Mouse (Mus musculus) liver, embryonic 16.5 days (tissue): Measurements from ENCODE around the gene Dcun1d3. TPM values are rescaled to one million over a fixed set of nuclear protein-coding genes. Genes with fewer than 3 reads are reported as not detected.

ENCODE experiments used
- ATAC-seq: fragments of 200-750 bp; cut with Nextera tagmentation; 2 replicates; pipeline ENCODE4 v1.8.0; 2017; ENCODE audit warnings: low read depth, mild to moderate bottlenecking, moderate number of reproducible peaks, moderate library complexity
- H3K27ac ChIP-seq: fragments of 300-500 bp; sonication (generic); 2 replicates; pipeline ENCODE4 v1.5.1; 2014; ENCODE audit warnings: mild to moderate bottlenecking, low read length
- H3K27me3 ChIP-seq: fragments of 300-500 bp; sonication (generic); 2 replicates; pipeline ENCODE4 v1.6.1; 2014; ENCODE audit warnings: low read depth, low read length, mixed read lengths; ENCODE audit not compliant: control insufficient read depth, insufficient read depth
- H3K36me3 ChIP-seq: fragments of 300-500 bp; sonication (generic); 2 replicates; pipeline ENCODE4 v1.6.1; 2014; ENCODE audit warnings: mild to moderate bottlenecking; ENCODE audit not compliant: control insufficient read depth, insufficient read depth
- H3K4me1 ChIP-seq: fragments of 300-500 bp; sonication (generic); 2 replicates; pipeline ENCODE4 v1.6.1; 2014; ENCODE audit warnings: low read depth, low read length, mixed read lengths; ENCODE audit not compliant: control insufficient read depth
- H3K4me2 ChIP-seq: fragments of 300-500 bp; sonication (generic); 2 replicates; pipeline ENCODE4 v1.6.1; 2014; ENCODE audit warnings: low read depth, low read length, mixed read lengths
- H3K4me3 ChIP-seq: fragments of 300-500 bp; sonication (generic); 2 replicates; pipeline ENCODE4 v1.5.1; 2014; ENCODE audit warnings: low read depth, mild to moderate bottlenecking, low read length
- H3K9ac ChIP-seq: fragments of 300-500 bp; sonication (generic); 2 replicates; pipeline ENCODE4 v1.6.1; 2014; ENCODE audit warnings: low read depth, low read length
- H3K9me3 ChIP-seq: fragments of 300-500 bp; sonication (generic); replicated peaks from 2 replicates; pipeline ENCODE4 v1.6.1; 2016; ENCODE audit warnings: low read length; ENCODE audit not compliant: control insufficient read depth
- WGBS: fragments of 180-500 bp; shearing (Covaris S2); extraction: QIAGEN DNeasy Blood & Tissue Kit; methylation state at CpG from one replicate; pipeline ENCODE4 v1.1.7; 2014; ENCODE audit not compliant: insufficient replicate concordance; 5-methylcytosine and 5-hydroxymethylcytosine counted together
- polyA plus RNA-seq: library from polyadenylated mRNA; unstranded; fragments of >200 nt; fragmentation: Nextera tagmentation; extraction: Ambion mirVana; gene quantifications from 2 replicates; pipeline ENCODE4 v1.2.1, GENCODE M21; 2015

Gene Dcun1d3
- polyA plus RNA-seq, 1 experiment from 2014 or later = 1.9 TPM

DNA sequence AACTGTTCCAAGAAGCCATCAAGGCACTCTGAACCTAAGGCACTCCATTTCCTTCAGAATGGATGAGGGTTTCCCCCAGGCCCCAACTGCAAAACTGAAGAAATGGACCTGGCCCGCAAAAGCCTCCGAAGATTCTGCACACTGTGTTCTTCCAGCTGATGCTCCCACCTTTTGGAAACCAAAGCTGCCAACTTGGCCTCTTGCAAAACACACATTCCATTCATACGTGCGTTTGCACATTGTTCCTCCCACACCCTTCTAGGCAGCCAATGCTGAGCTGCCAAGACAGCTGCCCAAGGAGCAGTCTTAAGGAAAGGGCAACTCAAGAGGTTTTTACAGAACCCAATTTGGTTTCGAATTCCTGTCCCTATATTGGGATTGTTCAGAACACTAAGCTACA, 45.4 kb downstream of the Dcun1d3 start:
- Histone ChIP-seq H3K36me3 (0 out of 2 replicates have a peak, but pooled peaks cover 2% of the 10 kb centered on the region), H3K4me2 (no peak overlapping the region), H3K27me3 (no peaks in the 10 kb centered on the region), H3K4me3 (no peak overlapping the region), H3K9ac (no peak overlapping the region), H3K9me3 (no peaks in the 10 kb centered on the region), H3K27ac (no peak overlapping the region), H3K4me1 (no peaks in the 10 kb centered on the region; the same call in 1 of the 2 replicates)
- ATAC-seq = no peak
- 78% methylated on average over 5 of the region's 5 CpGs for WGBS

DNA sequence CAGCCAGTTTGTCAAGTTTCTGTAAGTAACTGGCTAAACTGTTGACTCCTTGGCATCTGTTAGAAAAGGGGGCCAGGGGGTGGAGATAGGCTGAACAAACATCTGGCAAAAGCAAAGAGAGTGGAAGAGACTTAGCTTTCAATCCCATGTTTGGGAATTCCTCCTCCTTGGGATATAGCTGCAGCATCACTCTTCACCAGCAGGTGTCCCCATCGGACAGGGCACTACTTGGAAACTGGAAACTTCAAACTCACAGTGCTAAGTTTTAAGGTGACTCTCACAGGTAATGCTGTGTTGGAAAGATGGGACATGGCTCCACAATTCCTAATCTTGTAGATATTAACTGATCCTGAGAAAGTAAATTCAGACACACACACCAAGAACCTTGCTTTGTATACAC, 47.0 kb downstream of the Dcun1d3 start:
- Histone ChIP-seq H3K9ac (no peak overlapping the region), H3K4me2 (no peak overlapping the region), H3K36me3 (peaks cover 5% of the 10 kb centered on the region; the same call in 1 of the 2 replicates), H3K9me3 (no peaks in the 10 kb centered on the region), H3K4me3 (no peak overlapping the region), H3K4me1 (no peaks in the 10 kb centered on the region; the same call in 1 of the 2 replicates), H3K27ac (no peak overlapping the region), H3K27me3 (no peaks in the 10 kb centered on the region)
- no peak for ATAC-seq
- WGBS = 30% methylated on average over 1 of the region's 1 CpGs

GRCm38 (mm10) chr7:119847396-119847795, 48.7 kb downstream of the Dcun1d3 start:
- no peaks in the 10 kb centered on the region for H3K4me1 ChIP-seq
- no peak overlapping the region for H3K4me2 ChIP-seq
- no peak overlapping the region for H3K9ac ChIP-seq
- WGBS = 84% methylated on average over 2 of the region's 2 CpGs
- no peaks in the 10 kb centered on the region for H3K27me3 ChIP-seq
- H3K27ac ChIP-seq = no peak overlapping the region
- no peaks in the 10 kb centered on the region for H3K9me3 ChIP-seq
- H3K4me3 ChIP-seq = no peak overlapping the region
- H3K36me3 ChIP-seq = peaks cover 5% of the 10 kb centered on the region; the same call in 1 of the 2 replicates
- ATAC-seq = no peak

- no peak overlapping the region for H3K9ac ChIP-seq
- no peaks in the 10 kb centered on the region for H3K4me1 ChIP-seq
- no peaks in the 10 kb centered on the region for H3K27me3 ChIP-seq
- peaks cover 5% of the 10 kb centered on the region; the same call in 1 of the 2 replicates for H3K36me3 ChIP-seq
- no peak overlapping the region for H3K27ac ChIP-seq
- ATAC-seq = no peak
- H3K9me3 ChIP-seq = no peaks in the 10 kb centered on the region
- no peak overlapping the region for H3K4me2 ChIP-seq
- no peak overlapping the region for H3K4me3 ChIP-seq
- WGBS = 44% methylated on average over 2 of the region's 2 CpGs
Observed at GRCm38 (mm10) chr7:119845541-119845940, 50.6 kb downstream of the Dcun1d3 start.

DNA sequence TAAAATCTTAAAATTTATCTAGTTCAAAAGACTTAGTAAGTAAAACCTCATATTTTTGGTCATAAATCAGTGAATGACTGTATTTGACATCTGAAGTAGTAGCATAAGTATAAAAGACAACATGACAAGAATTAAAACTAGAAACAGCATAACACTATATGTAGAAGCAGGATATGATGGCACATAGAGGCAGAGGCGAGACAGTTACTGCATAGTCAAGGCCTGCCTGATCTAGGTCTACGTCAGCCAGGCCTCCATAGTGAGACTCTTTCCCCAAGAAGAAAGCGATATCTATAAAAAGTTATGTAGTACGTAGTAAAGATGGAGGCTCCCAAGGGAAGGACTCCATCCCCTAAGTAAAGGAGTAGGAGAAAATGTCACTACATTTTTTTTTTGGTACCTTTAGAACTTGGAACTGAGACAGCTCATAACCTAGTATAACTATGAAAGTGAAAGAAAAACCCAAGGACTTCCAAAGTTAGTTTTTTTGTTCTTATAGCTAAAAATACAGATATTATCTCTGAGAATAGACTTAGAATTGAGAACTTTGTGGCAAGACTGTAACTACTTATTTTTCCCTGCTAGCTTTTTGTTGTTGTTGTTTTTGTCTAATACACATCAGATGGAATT, 54.2 kb downstream of the Dcun1d3 start:
- Histone ChIP-seq H3K9me3 (no peaks in the 10 kb centered on the region), H3K4me1 (no peaks in the 10 kb centered on the region), H3K9ac (no peak overlapping the region), H3K4me2 (no peak overlapping the region), H3K27ac (no peak overlapping the region), H3K36me3 (peaks cover 3% of the 10 kb centered on the region; the same call in 1 of the 2 replicates), H3K4me3 (no peak overlapping the region), H3K27me3 (no peaks in the 10 kb centered on the region)
- 83% methylated on average over 4 of the region's 4 CpGs for WGBS
- no peak for ATAC-seq

- H3K9me3 ChIP-seq = no peaks in the 10 kb centered on the region
- 67% methylated on average over 4 of the region's 4 CpGs for WGBS
- no peak for ATAC-seq
- H3K4me3 ChIP-seq = no peak overlapping the region
- no peak overlapping the region for H3K27ac ChIP-seq
- no peak overlapping the region for H3K4me2 ChIP-seq
- no peaks in the 10 kb centered on the region for H3K4me1 ChIP-seq
- H3K27me3 ChIP-seq = no peaks in the 10 kb centered on the region
- H3K36me3 ChIP-seq = no peaks in the 10 kb centered on the region
- H3K9ac ChIP-seq = no peak overlapping the region
Observed at GRCm38 (mm10) chr7:119835996-119836777, 59.9 kb downstream of the Dcun1d3 start.

DNA sequence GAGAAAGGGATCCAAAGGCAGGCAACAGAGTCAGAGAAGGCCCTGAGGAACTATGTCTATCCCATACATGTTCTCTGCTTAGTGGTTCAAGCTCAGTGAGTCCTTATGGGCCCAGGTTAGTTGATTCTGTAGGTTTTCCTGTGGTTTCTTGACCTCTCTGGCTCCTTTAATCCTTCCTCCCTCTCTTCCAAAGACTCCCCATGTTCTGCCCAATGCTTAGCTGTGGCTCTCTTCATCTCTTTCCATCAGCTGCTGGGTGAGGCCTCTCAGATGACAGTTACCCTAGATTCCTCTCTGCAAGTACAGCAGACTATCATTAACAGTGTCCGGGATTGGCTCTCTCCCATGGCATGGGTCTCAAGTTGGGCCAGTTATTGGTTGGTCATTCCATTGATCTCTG, 60.7 kb downstream of the Dcun1d3 start:
- Histone ChIP-seq H3K9ac (no peak overlapping the region), H3K4me3 (no peak overlapping the region), H3K27ac (no peak overlapping the region), H3K36me3 (no peaks in the 10 kb centered on the region), H3K9me3 (no peaks in the 10 kb centered on the region), H3K27me3 (no peaks in the 10 kb centered on the region), H3K4me2 (no peak overlapping the region), H3K4me1 (no peaks in the 10 kb centered on the region)
- no peak for ATAC-seq
- WGBS = 80% methylated on average over 1 of the region's 1 CpGs

GRCm38 (mm10) chr7:119808723-119809122, 87.4 kb downstream of the Dcun1d3 start:
- Histone ChIP-seq H3K9ac (no peak overlapping the region), H3K4me2 (no peak overlapping the region), H3K36me3 (peaks cover 7% of the 10 kb centered on the region; the same call in 1 of the 2 replicates), H3K4me1 (no peaks in the 10 kb centered on the region), H3K9me3 (no peaks in the 10 kb centered on the region), H3K27me3 (no peaks in the 10 kb centered on the region), H3K27ac (no peak overlapping the region), H3K4me3 (no peak overlapping the region)
- no peak for ATAC-seq
- 78% methylated on average over 3 of the region's 3 CpGs for WGBS

GRCm38 (mm10) chr7:119807396-119807795, 88.7 kb downstream of the Dcun1d3 start:
- no peak overlapping the region for H3K4me2 ChIP-seq
- H3K27me3 ChIP-seq = no peaks in the 10 kb centered on the region
- H3K4me3 ChIP-seq = no peak overlapping the region
- H3K9ac ChIP-seq = no peak overlapping the region
- 81% methylated on average over 5 of the region's 5 CpGs for WGBS
- H3K36me3 ChIP-seq = peaks cover 5% of the 10 kb centered on the region; the same call in 1 of the 2 replicates
- H3K9me3 ChIP-seq = no peaks in the 10 kb centered on the region
- no peaks in the 10 kb centered on the region for H3K4me1 ChIP-seq
- ATAC-seq = no peak
- no peak overlapping the region for H3K27ac ChIP-seq
